Mouse (Mus musculus): ENCODE results near the gene Glce. TPM values are rescaled to one million over a fixed set of nuclear protein-coding genes. Genes with fewer than 3 reads are reported as not detected.

Glce gene
- polyA plus RNA-seq, 1 experiment from 2014 or later = 9.6 TPM

GRCm38 (mm10) chr9:62020259-62020658 lies 102.2 kb downstream of the Glce start:
- no peaks in the 10 kb centered on the region for H3K9me3 ChIP-seq (ENCODE audit: control insufficient read depth, low read length)
- H3K36me3 ChIP-seq (ENCODE audit: control insufficient read depth, insufficient read depth, low read length) = no peaks in the 10 kb centered on the region
- no peak overlapping the region for H3K4me2 ChIP-seq (ENCODE audit: low read length)
- H3K4me1 ChIP-seq (ENCODE audit: control insufficient read depth in 2 of 2, insufficient read depth in 2 of 2, low read length in 2 of 2) = no peaks in the 10 kb centered on the region; a peak in 1 of 4 replicates
- no peak overlapping the region for H3K4me3 ChIP-seq (ENCODE audit: control insufficient read depth in 1 of 2, insufficient read depth in 1 of 2, low read depth in 1 of 2, low read length in 2 of 2)
- H3K27ac ChIP-seq (replicated peaks in 1 of 2; ENCODE audit: control insufficient read depth in 1 of 2, insufficient read depth in 1 of 2, low read depth in 2 of 2, low read length in 2 of 2) = no peak overlapping the region
- 74% methylated on average over 7 of the region's 7 CpGs for WGBS
- H3K9ac ChIP-seq (ENCODE audit: low read length) = no peak overlapping the region
- ATAC-seq (ENCODE audit: insufficient number of reproducible peaks, insufficient read depth, low FRiP score, low read depth) = no peak
- H3K27me3 ChIP-seq (ENCODE audit: control insufficient read depth, insufficient read depth, low read length) = peaks cover 11% of the 10 kb centered on the region

GRCm38 (mm10) chr9:62018229-62019093 lies 104.0 kb downstream of the Glce start:
- Histone ChIP-seq H3K27me3 (ENCODE audit: control insufficient read depth, insufficient read depth, low read length) (peaks cover 1% of the 10 kb centered on the region; the same call in 1 of the 2 replicates), H3K4me3 (ENCODE audit: control insufficient read depth in 1 of 2, insufficient read depth in 1 of 2, low read depth in 1 of 2, low read length in 2 of 2) (no peak overlapping the region), H3K9me3 (ENCODE audit: control insufficient read depth, low read length) (no peaks in the 10 kb centered on the region), H3K4me1 (ENCODE audit: control insufficient read depth in 2 of 2, insufficient read depth in 2 of 2, low read length in 2 of 2) (no peaks in the 10 kb centered on the region; a peak in 1 of 4 replicates), H3K9ac (ENCODE audit: low read length) (no peak overlapping the region), H3K4me2 (ENCODE audit: low read length) (no peak overlapping the region), H3K27ac (replicated peaks in 1 of 2; ENCODE audit: control insufficient read depth in 1 of 2, insufficient read depth in 1 of 2, low read depth in 2 of 2, low read length in 2 of 2) (no peak overlapping the region), H3K36me3 (ENCODE audit: control insufficient read depth, insufficient read depth, low read length) (no peaks in the 10 kb centered on the region)
- WGBS = 34% methylated on average over 14 of the region's 14 CpGs
- ATAC-seq (ENCODE audit: insufficient number of reproducible peaks, insufficient read depth, low FRiP score, low read depth) = no peak; the same call in 1 of the 2 replicates

- Histone ChIP-seq H3K27me3 (ENCODE audit: control insufficient read depth, insufficient read depth, low read length) (no peaks in the 10 kb centered on the region), H3K27ac (replicated peaks in 1 of 2; ENCODE audit: control insufficient read depth in 1 of 2, insufficient read depth in 1 of 2, low read depth in 2 of 2, low read length in 2 of 2) (no peak overlapping the region), H3K9me3 (ENCODE audit: control insufficient read depth, low read length) (no peaks in the 10 kb centered on the region), H3K4me2 (ENCODE audit: low read length) (no peak overlapping the region), H3K4me1 (ENCODE audit: control insufficient read depth in 2 of 2, insufficient read depth in 2 of 2, low read length in 2 of 2) (no peaks in the 10 kb centered on the region; a peak in 1 of 4 replicates), H3K4me3 (ENCODE audit: control insufficient read depth in 1 of 2, insufficient read depth in 1 of 2, low read depth in 1 of 2, low read length in 2 of 2) (no peak overlapping the region), H3K9ac (ENCODE audit: low read length) (no peak overlapping the region), H3K36me3 (ENCODE audit: control insufficient read depth, insufficient read depth, low read length) (no peaks in the 10 kb centered on the region)
- no peak for ATAC-seq (ENCODE audit: insufficient number of reproducible peaks, insufficient read depth, low FRiP score, low read depth)
- 73% methylated on average over 6 of the region's 6 CpGs for WGBS
These were observed 105.1 kb downstream of the Glce start for GRCm38 (mm10) chr9:62017329-62017728.

GRCm38 (mm10) chr9:62015504-62015903 lies 107.0 kb downstream of the Glce start:
- H3K9ac ChIP-seq (ENCODE audit: low read length) = no peak overlapping the region
- no peaks in the 10 kb centered on the region for H3K36me3 ChIP-seq (ENCODE audit: control insufficient read depth, insufficient read depth, low read length)
- ATAC-seq (ENCODE audit: insufficient number of reproducible peaks, insufficient read depth, low FRiP score, low read depth) = no peak
- no peaks in the 10 kb centered on the region for H3K27me3 ChIP-seq (ENCODE audit: control insufficient read depth, insufficient read depth, low read length)
- no peak overlapping the region for H3K4me3 ChIP-seq (ENCODE audit: control insufficient read depth in 1 of 2, insufficient read depth in 1 of 2, low read depth in 1 of 2, low read length in 2 of 2)
- no peaks in the 10 kb centered on the region for H3K9me3 ChIP-seq (ENCODE audit: control insufficient read depth, low read length)
- WGBS = 46% methylated on average over 3 of the region's 3 CpGs
- H3K4me2 ChIP-seq (ENCODE audit: low read length) = no peak overlapping the region
- no peak overlapping the region for H3K27ac ChIP-seq (replicated peaks in 1 of 2; ENCODE audit: control insufficient read depth in 1 of 2, insufficient read depth in 1 of 2, low read depth in 2 of 2, low read length in 2 of 2)
- peaks cover 0 to 2% of the 10 kb centered on the region in 2 experiments; a peak in 1 of 4 replicates for H3K4me1 ChIP-seq (ENCODE audit: control insufficient read depth in 2 of 2, insufficient read depth in 2 of 2, low read length in 2 of 2)

- no peak overlapping the region for H3K27ac ChIP-seq (replicated peaks in 1 of 2; ENCODE audit: control insufficient read depth in 1 of 2, insufficient read depth in 1 of 2, low read depth in 2 of 2, low read length in 2 of 2)
- H3K4me1 ChIP-seq (ENCODE audit: control insufficient read depth in 2 of 2, insufficient read depth in 2 of 2, low read length in 2 of 2) = peaks cover 0 to 2% of the 10 kb centered on the region in 2 experiments; a peak in 1 of 4 replicates
- WGBS = 63% methylated on average over 12 of the region's 12 CpGs
- no peak overlapping the region for H3K9ac ChIP-seq (ENCODE audit: low read length)
- no peak overlapping the region for H3K4me3 ChIP-seq (ENCODE audit: control insufficient read depth in 1 of 2, insufficient read depth in 1 of 2, low read depth in 1 of 2, low read length in 2 of 2)
- H3K9me3 ChIP-seq (ENCODE audit: control insufficient read depth, low read length) = no peaks in the 10 kb centered on the region
- no peak for ATAC-seq (ENCODE audit: insufficient number of reproducible peaks, insufficient read depth, low FRiP score, low read depth)
- H3K36me3 ChIP-seq (ENCODE audit: control insufficient read depth, insufficient read depth, low read length) = no peaks in the 10 kb centered on the region
- no peaks in the 10 kb centered on the region for H3K27me3 ChIP-seq (ENCODE audit: control insufficient read depth, insufficient read depth, low read length)
- H3K4me2 ChIP-seq (ENCODE audit: low read length) = no peak overlapping the region
These were observed 108.9 kb downstream of the Glce start for GRCm38 (mm10) chr9:62013316-62014097.

- no peak for ATAC-seq (ENCODE audit: insufficient number of reproducible peaks, insufficient read depth, low FRiP score, low read depth)
- Histone ChIP-seq H3K27me3 (ENCODE audit: control insufficient read depth, insufficient read depth, low read length) (peaks cover 7% of the 10 kb centered on the region; the same call in 1 of the 2 replicates), H3K4me2 (ENCODE audit: low read length) (no peak overlapping the region), H3K4me3 (ENCODE audit: control insufficient read depth in 1 of 2, insufficient read depth in 1 of 2, low read depth in 1 of 2, low read length in 2 of 2) (no peak overlapping the region), H3K9me3 (ENCODE audit: control insufficient read depth, low read length) (no peaks in the 10 kb centered on the region), H3K9ac (ENCODE audit: low read length) (no peak overlapping the region), H3K4me1 (ENCODE audit: control insufficient read depth in 2 of 2, insufficient read depth in 2 of 2, low read length in 2 of 2) (peaks cover 9 to 10% of the 10 kb centered on the region in 2 experiments; a peak in 3 of 4 replicates), H3K27ac (replicated peaks in 1 of 2; ENCODE audit: control insufficient read depth in 1 of 2, insufficient read depth in 1 of 2, low read depth in 2 of 2, low read length in 2 of 2) (no peak overlapping the region), H3K36me3 (ENCODE audit: control insufficient read depth, insufficient read depth, low read length) (no peaks in the 10 kb centered on the region)
- 79% methylated on average over 5 of the region's 5 CpGs for WGBS
These were observed 114.1 kb downstream of the Glce start for GRCm38 (mm10) chr9:62008360-62008759.
